In the genomic region with DNA sequence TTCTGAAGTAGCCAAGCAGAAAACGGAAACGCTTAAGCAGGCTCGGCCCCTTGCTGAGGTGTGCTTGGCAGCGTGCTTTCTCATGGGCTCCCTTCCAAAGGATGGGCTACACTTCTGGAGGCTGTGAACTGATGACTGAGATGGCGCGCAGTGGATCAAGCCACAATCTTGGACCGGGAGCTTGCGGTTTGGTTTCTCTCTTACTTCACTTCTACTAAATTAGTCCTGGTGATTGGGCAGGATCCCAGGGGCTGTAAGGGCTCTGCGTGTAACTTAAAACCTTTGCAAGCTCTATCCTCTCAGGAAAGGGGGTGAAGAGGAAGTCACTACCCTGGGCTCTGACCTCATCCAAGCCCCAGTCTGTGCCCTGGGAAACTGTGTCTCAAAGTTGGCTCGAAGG, we compare ENCODE assay signal across 12 mouse cellular contexts. TPM values are rescaled to one million over a fixed set of nuclear protein-coding genes. Genes with fewer than 3 reads are reported as not detected.
A peak's percentile ranks its signal among the peaks of the same experiment; 100 is the strongest.
DNase-seq lines count a peak whose midpoint lies in the region; ATAC-seq and TF ChIP-seq lines count a peak whose summit lies in the region.
"Had no signal": no experiment of that assay in that cellular context is flagged by ENCODE, and none has a peak within 500 bp of the region (broad histone marks: within the 10 kb centered on the region; RNA-seq: fewer than 3 reads in every experiment).

No protein-coding gene starts in this region.

- peak; percentile 87 for ATAC-seq in embryonic facial prominence, embryonic 15.5 days (ENCODE audit: insufficient number of reproducible peaks, low FRiP score, low TSS enrichment, low read depth)
- no peak for ATAC-seq in kidney, postnatal 0 days (replicated peaks; ENCODE audit: low FRiP score, low read depth)

- no peak overlapping the region for H3K4me3 ChIP-seq in C2C12 (ENCODE audit: insufficient read depth, poor library complexity, severe bottlenecking)
- no peak overlapping the region for H3K4me3 ChIP-seq in embryonic facial prominence, embryonic 15.5 days (replicated peaks)
- H3K4me3 ChIP-seq in kidney, postnatal 0 days (replicated peaks; ENCODE audit: low read depth, low read length): no peak overlapping the region
- H3K4me3 ChIP-seq: heart, embryonic 12.5 days; layer of hippocampus, adult 2 months had no signal

- DNase-seq in cerebellum, postnatal 14 days: peak; percentile 84 to 85
- no peak for DNase-seq in cerebellum, adult 9-10 months
- DNase-seq in kidney, postnatal 0 days (ENCODE audit: low spot score): no peak
- DNase-seq in spleen, postnatal 36 days (ENCODE audit: low spot score in 2 of 2): no peak
- DNase-seq in urinary bladder, adult 18-20 months (ENCODE audit: low spot score in 2 of 2): no peak
- DNase-seq in testis, postnatal 14 days (ENCODE audit: low spot score): no peak
- DNase-seq: liver; lung, postnatal 4 days had no signal

- no peak overlapping the region for H3K4me2 ChIP-seq in embryonic facial prominence, embryonic 15.5 days (replicated peaks)
- H3K4me2 ChIP-seq in kidney, postnatal 0 days (ENCODE audit: low read length): peak overlapping the region; percentile 18; the same call in 1 of the 2 replicates
- H3K4me2 ChIP-seq: heart, embryonic 12.5 days had no signal

- H3K36me3 ChIP-seq in C2C12 (ENCODE audit: control insufficient read depth, insufficient read depth): no peaks in the 10 kb centered on the region
- no peaks in the 10 kb centered on the region for H3K36me3 ChIP-seq in embryonic facial prominence, embryonic 15.5 days
- no peaks in the 10 kb centered on the region for H3K36me3 ChIP-seq in kidney, postnatal 0 days (ENCODE audit: insufficient read depth, low read length)
- H3K36me3 ChIP-seq: heart, embryonic 12.5 days had no signal

- H3K79me3 ChIP-seq in C2C12 (ENCODE audit: low read depth): no peaks in the 10 kb centered on the region

- H3K4me1 ChIP-seq in embryonic facial prominence, embryonic 15.5 days: 0 out of 2 replicates have a peak, but pooled peaks cover 3% of the 10 kb centered on the region
- no peaks in the 10 kb centered on the region for H3K4me1 ChIP-seq in kidney, postnatal 0 days (replicated peaks; ENCODE audit: insufficient read depth, low read length)

- H3ac ChIP-seq in C2C12 (ENCODE audit: control insufficient read depth, insufficient read length, low read depth): no peak overlapping the region

- no peaks in the 10 kb centered on the region for H3K27me3 ChIP-seq in C2C12 (ENCODE audit: control insufficient read depth, insufficient read depth, insufficient read length)
- H3K27me3 ChIP-seq in embryonic facial prominence, embryonic 15.5 days: no peaks in the 10 kb centered on the region
- no peaks in the 10 kb centered on the region for H3K27me3 ChIP-seq in kidney, postnatal 0 days (ENCODE audit: insufficient read depth, low read length)
- H3K27me3 ChIP-seq: heart, embryonic 12.5 days had no signal

- TF ChIP-seq CTCF in C2C12 (IDR thresholded peaks at IDR 0.05; ENCODE audit: control insufficient read depth, insufficient read depth, insufficient read length): no peak
- no peak for TF ChIP-seq CTCF in kidney, postnatal 0 days (IDR thresholded peaks at IDR 0.05; ENCODE audit: low read depth)

- 38% methylated on average over 10 of the region's 10 CpGs for WGBS in embryonic facial prominence, embryonic 15.5 days
- WGBS in kidney, postnatal 0 days: 37% methylated on average over 10 of the region's 10 CpGs

- no peak overlapping the region for H3K9ac ChIP-seq in embryonic facial prominence, embryonic 15.5 days
- no peak overlapping the region for H3K9ac ChIP-seq in kidney, postnatal 0 days (ENCODE audit: low read depth, low read length)
- H3K9ac ChIP-seq: heart, embryonic 12.5 days had no signal

- H3K9me3 ChIP-seq in embryonic facial prominence, embryonic 15.5 days (replicated peaks): no peaks in the 10 kb centered on the region
- no peaks in the 10 kb centered on the region for H3K9me3 ChIP-seq in kidney, postnatal 0 days (replicated peaks; ENCODE audit: low read length)

- no peaks in the 10 kb centered on the region for H3K79me2 ChIP-seq in C2C12 (ENCODE audit: control insufficient read depth, insufficient read depth)

- H3K27ac ChIP-seq in embryonic facial prominence, embryonic 15.5 days (replicated peaks): no peak overlapping the region
- H3K27ac ChIP-seq in kidney, postnatal 0 days: no peak overlapping the region
- H3K27ac ChIP-seq: layer of hippocampus, adult 2 months had no signal

TF ChIP-seq in C2C12, 6 proteins besides CTCF, POLR2A, EP300 and RAD21:
- TF ChIP-seq MYOD1 (IDR thresholded peaks at IDR 0.05; ENCODE audit: control insufficient read depth, insufficient read length, low read depth): peak; percentile 13
- TF ChIP-seq USF1 (IDR thresholded peaks at IDR 0.05; ENCODE audit: low read depth): no peak
- no peak for TF ChIP-seq CEBPB (IDR thresholded peaks at IDR 0.05; ENCODE audit: low read depth)
- peak; percentile 35 for TF ChIP-seq MAX (IDR thresholded peaks at IDR 0.05)
- TF ChIP-seq MYOG (IDR thresholded peaks at IDR 0.05; ENCODE audit: control insufficient read depth, extremely low read depth, insufficient read length): no peak
- no peak for TF ChIP-seq FOSL1 (IDR thresholded peaks at IDR 0.05; ENCODE audit: insufficient read depth, low read length, poor library complexity, severe bottlenecking)

RNA-seq across cellular contexts. Expression of a gene that starts 22.5 kb away (rescaled TPM):
- polyA plus RNA-seq in C2C12 (2012; fragmentation: generic; extraction: Trizol): 0.11 TPM
- 0.89 and 1.4 TPM in 2 replicates for polyA plus RNA-seq in embryonic facial prominence, embryonic 15.5 days (2015; fragmentation: Nextera tagmentation; extraction: Ambion mirVana)
- polyA plus RNA-seq in kidney, postnatal 0 days (2015; fragmentation: Nextera tagmentation; extraction: Ambion mirVana): 2.1 and 2.7 TPM in 2 replicates

Comparison
In these comparisons a context has a peak if more than half of its experiments do, and no peak if none do; other contexts are left out.
1. DNase-seq: peak in cerebellum, postnatal 14 days (2 of 2); none in cerebellum, adult 9-10 months (single experiment), kidney, postnatal 0 days (single experiment), spleen, postnatal 36 days (0 of 2), urinary bladder, adult 18-20 months (0 of 2) and testis, postnatal 14 days (single experiment).